ENCODE assay signal across 8 mouse cellular contexts in genomic region chr9:7929552-7929951, GRCm38 (mm10). TPM values are rescaled to one million over a fixed set of nuclear protein-coding genes. Genes with fewer than 3 reads are reported as not detected.
DNase-seq lines count a peak whose midpoint lies in the region; TF ChIP-seq lines count a peak whose summit lies in the region.

No protein-coding gene starts in this region.

- no peak overlapping the region for H3K27ac ChIP-seq in left cerebral cortex, adult 2 months

- peak; percentile 25 for DNase-seq in heart, adult 8-10 months (ENCODE audit: low spot score)
- no peak for DNase-seq in heart, postnatal 25 days (ENCODE audit: low spot score)
- peak; percentile 49 for DNase-seq in NIH3T3 (ENCODE audit: low read depth)
- DNase-seq in brain, embryonic 14.5 days (ENCODE audit: low read depth), result peak; percentile 54
- DNase-seq in lung, adult 18-20 months, result peak; percentile 10 to 47
- no peak for DNase-seq in left cerebral cortex, postnatal 36 days (ENCODE audit: low spot score in 2 of 2)
- no peak for DNase-seq in layer of hippocampus, adult 9-10 months (ENCODE audit: low spot score)
- DNase-seq in left cerebral cortex, adult 2 months (ENCODE audit: extremely low spot score in 1 of 2, low spot score in 2 of 2), result no peak

- TF ChIP-seq CTCF in brain, embryonic 14.5 days (IDR thresholded peaks at IDR 0.05; ENCODE audit: borderline replicate concordance, extremely low read depth, insufficient read depth, insufficient read length), result no peak
- TF ChIP-seq CTCF in left cerebral cortex, adult 2 months (IDR thresholded peaks at IDR 0.05), result no peak

- intact Hi-C loops in heart, postnatal 25 days (cut with DNase I), result loop anchor here (5.0 kb wide), 1 partner anchor 78 kb away; no protein-coding TSS in a partner anchor
- intact Hi-C loops in left cerebral cortex, postnatal 36 days (cut with DNase I), result no loop called here
- intact Hi-C loops in left cerebral cortex, adult 2 months (cut with DNase I), result no loop called here

- H3K4me3 ChIP-seq in left cerebral cortex, adult 2 months, result no peak overlapping the region

- TF ChIP-seq POLR2A in brain, embryonic 14.5 days (IDR thresholded peaks at IDR 0.05; ENCODE audit: borderline replicate concordance, extremely low read depth, insufficient read depth, insufficient read length, poor library complexity, severe bottlenecking), result no peak

RNA-seq across cellular contexts. Expression of gene Birc3, which starts 56.6 kb away (rescaled TPM):
- 10 to 100 TPM in 3 of 4 experiments, 1 to 10 TPM in 1; 8.0 to 11.3 (median 10.9) TPM for total RNA-seq in heart, adult 8-10 months (2022)
- 1 to 10 TPM; 8.1 to 9.0 TPM for total RNA-seq in heart, postnatal 25 days (2021)
- polyA plus RNA-seq in brain, embryonic 14.5 days (2012; rRNA removed), result 1.5 and 3.3 TPM in 2 replicates
- total RNA-seq in left cerebral cortex, postnatal 36 days (2021), result 1 to 10 TPM; 2.4 to 2.6 TPM
- 1 to 10 TPM; 2.9 to 3.9 TPM for total RNA-seq in left cerebral cortex, adult 2 months (2021)

Comparison
In these comparisons a context has a peak if more than half of its experiments do, and no peak if none do; other contexts are left out.
1. DNase-seq: peak in heart, adult 8-10 months (single experiment), NIH3T3 (single experiment), brain, embryonic 14.5 days (single experiment) and lung, adult 18-20 months (2 of 2); none in heart, postnatal 25 days (single experiment), left cerebral cortex, postnatal 36 days (0 of 2), layer of hippocampus, adult 9-10 months (single experiment) and left cerebral cortex, adult 2 months (0 of 2).